Mouse (Mus musculus) common myeloid progenitor, adult 5-6 weeks (primary cell): ENCODE results near the gene Hnrnph2. TPM values are rescaled to one million over a fixed set of nuclear protein-coding genes. Genes with fewer than 3 reads are reported as not detected.
A peak's percentile ranks its signal among the peaks of the same experiment; 100 is the strongest.

ENCODE experiments used
- ATAC-seq: replicated peaks from 2 replicates; pipeline ENCODE4 v1.8.0; 2016; ENCODE audit warnings: low read depth, mild to moderate bottlenecking, moderate TSS enrichment, inconsistent platforms; ENCODE audit not compliant: poor library complexity, severe bottlenecking
- total RNA-seq: library from RNA; stranded (forward); fragments of 200-1000, 187-1606 nt; gene quantifications from 2 replicates; pipeline ENCODE4 v1.2.3, GENCODE M21; 2017

Gene Hnrnph2
- 169 and 185 TPM in 2 replicates for total RNA-seq

GRCm38 (mm10) chrX:134600659-134601379 is at the start of gene Hnrnph2, which contains the start of gene Gla:
TSS of gene Hnrnph2 (plus strand) at chrX:134601179.
TSS of gene Gla (minus strand) at chrX:134601125.
- ATAC-seq: peak; percentile 93

- no peak for ATAC-seq
Observed at GRCm38 (mm10) chrX:134553326-134553725, 47.7 kb upstream of the Hnrnph2 start.

- 0 out of 2 replicates have a peak, but pooled peaks have one; percentile 45 for ATAC-seq
Observed at GRCm38 (mm10) chrX:134554425-134554824, 46.6 kb upstream of the Hnrnph2 start.

GRCm38 (mm10) chrX:134564326-134564725 is 36.7 kb upstream of the Hnrnph2 start:
- ATAC-seq: peak; percentile 83

- peak; percentile 49; the same call in 1 of the 2 replicates for ATAC-seq
Observed at GRCm38 (mm10) chrX:134566536-134567222, 34.3 kb upstream of the Hnrnph2 start.

GRCm38 (mm10) chrX:134577896-134578295 is 23.1 kb upstream of the Hnrnph2 start:
- 0 out of 2 replicates have a peak, but pooled peaks have one; percentile 8 for ATAC-seq

- no peak for ATAC-seq
Observed at GRCm38 (mm10) chrX:134580528-134581305, 20.3 kb upstream of the Hnrnph2 start.

GRCm38 (mm10) chrX:134582270-134582669 is 18.7 kb upstream of the Hnrnph2 start:
- peak; percentile 6; the same call in 1 of the 2 replicates for ATAC-seq

- ATAC-seq: peak; percentile 21; the same call in 1 of the 2 replicates
Observed at GRCm38 (mm10) chrX:134582888-134583669, 17.9 kb upstream of the Hnrnph2 start, which contains the start of gene Btk. TSS of gene Btk (minus strand) at chrX:134583570.

- ATAC-seq: peak; percentile 80
Observed at GRCm38 (mm10) chrX:134585103-134586002, 15.6 kb upstream of the Hnrnph2 start, which contains the start of gene Rpl36a. TSS of gene Rpl36a (plus strand) at chrX:134585654.

- no peak for ATAC-seq
Observed at GRCm38 (mm10) chrX:134586447-134586846, 14.5 kb upstream of the Hnrnph2 start.

GRCm38 (mm10) chrX:134588261-134588660 is 12.7 kb upstream of the Hnrnph2 start:
- no peak for ATAC-seq

GRCm38 (mm10) chrX:134588997-134589396 is 12.0 kb upstream of the Hnrnph2 start:
- no peak for ATAC-seq

- no peak for ATAC-seq
Observed at GRCm38 (mm10) chrX:134589836-134590235, 11.1 kb upstream of the Hnrnph2 start.

- 0 out of 2 replicates have a peak, but pooled peaks have one; percentile 10 for ATAC-seq
Observed at GRCm38 (mm10) chrX:134599922-134600565, 935 bp upstream of the Hnrnph2 start.

- ATAC-seq: peak; percentile 43
Observed at GRCm38 (mm10) chrX:134601380-134602120, 571 bp downstream of the Hnrnph2 start.

- ATAC-seq: peak; percentile 57; the same call in 1 of the 2 replicates
Observed at GRCm38 (mm10) chrX:134609472-134609871, 8.5 kb downstream of the Hnrnph2 start.
